Mouse (Mus musculus): Measurements from ENCODE around the gene Eid1.

Eid1 gene

DNA sequence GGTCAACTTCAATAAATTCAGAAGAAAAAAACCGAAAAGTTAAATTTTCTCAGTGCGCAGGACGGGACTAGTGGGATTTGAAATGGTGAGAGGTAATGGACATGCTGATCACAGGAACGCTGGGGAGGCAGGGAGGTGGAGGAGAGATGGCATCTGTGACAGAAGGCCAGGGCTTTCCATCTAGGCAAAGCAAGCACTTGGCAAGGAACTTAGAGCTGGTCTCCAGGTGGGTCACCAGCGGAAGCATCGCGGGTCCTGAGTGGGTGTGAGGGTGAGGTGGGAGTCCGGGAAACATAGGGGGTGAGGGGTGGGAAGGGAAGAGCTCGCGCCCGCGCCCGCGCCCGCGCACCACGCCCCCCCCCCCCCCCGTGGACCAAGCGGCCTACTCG is 333 bp upstream of the Eid1 start:
- DNase-seq = peak; percentile 73

GRCm38 (mm10) chr2:125681811-125682210 is 8.9 kb downstream of the Eid1 start:
- no peak for DNase-seq

- DNase-seq = no peak
Observed at GRCm38 (mm10) chr2:125683895-125684294, 11.0 kb downstream of the Eid1 start.

GRCm38 (mm10) chr2:125684559-125685440 is 11.9 kb downstream of the Eid1 start:
- no peak for DNase-seq

GRCm38 (mm10) chr2:125685441-125686150 is 12.7 kb downstream of the Eid1 start:
- DNase-seq = no peak

DNA sequence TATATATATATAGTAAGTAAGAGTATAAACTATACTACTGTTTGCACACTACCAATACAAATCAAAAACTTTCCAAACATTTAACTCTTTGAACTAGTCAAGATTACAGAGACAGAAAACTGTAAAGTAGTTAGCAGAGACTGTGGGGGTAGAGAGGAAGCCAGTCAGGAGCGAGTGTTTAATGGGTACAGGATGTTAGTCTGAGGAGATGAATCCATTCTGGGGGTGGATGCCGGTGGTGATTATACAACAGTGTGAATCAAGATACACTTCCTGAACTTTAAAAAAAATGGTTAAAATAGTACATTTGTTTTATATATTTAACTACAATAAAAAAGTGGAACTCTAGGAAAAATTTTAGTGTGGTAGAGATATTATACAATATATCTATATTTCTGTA is 19.1 kb downstream of the Eid1 start:
- DNase-seq = no peak

DNA sequence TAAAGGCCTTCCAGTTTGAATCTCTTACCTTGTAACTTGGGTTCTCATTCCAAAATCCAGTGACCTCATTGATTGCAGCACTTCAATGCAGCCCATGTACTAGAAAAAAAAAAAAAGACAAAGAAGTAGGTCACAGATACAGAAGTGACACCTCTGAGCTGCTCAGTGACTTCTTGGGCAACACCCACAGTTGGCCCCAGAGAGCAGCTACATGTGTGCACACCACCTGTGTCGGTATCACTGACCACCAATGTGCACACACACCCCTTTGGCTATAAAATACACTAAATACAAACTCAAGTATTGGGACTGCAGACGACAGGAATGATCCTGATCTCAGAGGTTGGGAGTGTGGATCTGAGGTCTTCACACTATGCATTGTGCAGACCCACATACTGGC is 21.9 kb downstream of the Eid1 start:
- DNase-seq = no peak

GRCm38 (mm10) chr2:125696219-125696618 is 23.3 kb downstream of the Eid1 start:
- no peak for DNase-seq

GRCm38 (mm10) chr2:125701606-125702005 is 28.7 kb downstream of the Eid1 start:
- DNase-seq = no peak

GRCm38 (mm10) chr2:125702851-125703250 is 30.0 kb downstream of the Eid1 start:
- DNase-seq = no peak

- no peak for DNase-seq
Observed at GRCm38 (mm10) chr2:125704907-125705631, 32.2 kb downstream of the Eid1 start.

GRCm38 (mm10) chr2:125706510-125706921 is 33.6 kb downstream of the Eid1 start:
- DNase-seq = no peak

DNA sequence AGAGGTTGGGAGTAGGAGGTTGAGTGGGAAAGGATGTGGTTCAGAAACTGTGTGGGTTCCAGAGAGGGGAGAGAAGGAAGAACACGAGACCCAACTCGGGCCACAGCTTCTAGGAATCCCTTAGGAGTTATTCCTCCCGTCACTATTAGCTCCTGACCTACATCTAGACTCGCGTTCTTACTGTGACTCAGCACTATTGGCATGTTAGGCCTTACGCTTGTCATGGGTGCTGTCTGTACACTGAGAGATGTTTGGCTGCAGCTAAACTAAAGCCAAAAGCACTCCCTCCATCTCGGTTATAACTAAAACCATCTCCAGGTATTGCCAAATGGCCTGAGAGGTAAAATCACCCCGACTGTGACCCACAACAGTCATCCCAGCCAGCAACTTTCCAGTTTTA is 43.7 kb downstream of the Eid1 start:
- no peak for DNase-seq

GRCm38 (mm10) chr2:125723086-125723407 is 50.2 kb downstream of the Eid1 start:
- peak; percentile 28 for DNase-seq

GRCm38 (mm10) chr2:125723408-125724085 is 50.7 kb downstream of the Eid1 start:
- DNase-seq = peak; percentile 58

DNA sequence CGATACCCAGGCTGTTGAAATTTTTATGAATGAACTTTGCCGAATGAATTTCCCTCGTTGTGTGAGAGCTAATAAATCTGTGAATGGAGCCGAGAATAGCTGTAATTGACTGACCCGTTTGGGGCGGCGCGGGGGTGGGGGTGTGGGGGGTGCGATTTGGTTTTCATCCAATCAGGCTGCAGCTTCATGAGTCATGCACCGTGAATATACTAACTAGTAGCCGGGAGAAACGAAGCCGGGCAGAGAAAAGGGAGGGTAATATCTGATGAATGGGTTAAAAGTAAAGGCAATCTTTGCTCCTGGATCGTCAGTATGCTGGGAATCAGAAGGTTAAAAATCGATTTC is 51.2 kb downstream of the Eid1 start, which contains the start of gene Shc4:
Gene Shc4 (minus strand): TSS at position 63 of the 345 bp plus-strand sequence.
- DNase-seq = peak; percentile 39

Measured in cerebellum, adult 8-10 months (tissue).